Mouse (Mus musculus): ENCODE measurements around the gene Gm5244. TPM values are rescaled to one million over a fixed set of nuclear protein-coding genes. Genes with fewer than 3 reads are reported as not detected.

The Gm5244 gene
- total and polyA plus RNA-seq, 3 experiments, result not detected

GRCm38 (mm10) chr19:12856983-12857382 is 10.5 kb downstream of the Gm5244 start, which contains the start of gene Olfr1444:
TSS of gene Olfr1444 (plus strand) at chr19:12857283.
- no peaks in the 10 kb centered on the region for H3K4me1 ChIP-seq (ENCODE audit: insufficient read depth, low read depth, low read length)
- no peaks in the 10 kb centered on the region for H3K36me3 ChIP-seq (replicated peaks)
- TF ChIP-seq GATA2 (IDR thresholded peaks at IDR 0.05; ENCODE audit: borderline replicate concordance, low read depth, low read length) (no peak), TAL1 (conservative IDR thresholded peaks at IDR 0.05; ENCODE audit: low read depth, low read length) (no peak), POLR2AphosphoS5 (IDR thresholded peaks at IDR 0.05; ENCODE audit: insufficient replicate concordance, low read depth, low read length) (no peak), CTCF (IDR thresholded peaks at IDR 0.05; ENCODE audit: low read depth, low read length) (no peak), GATA1 (IDR thresholded peaks at IDR 0.05; ENCODE audit: borderline replicate concordance, low read length) (no peak)
- no peaks in the 10 kb centered on the region for H3K9me3 ChIP-seq (replicated peaks)
- ATAC-seq (ENCODE audit: extremely low read depth, insufficient number of reproducible peaks, low FRiP score, poor library complexity, severe bottlenecking) (no peak), DNase-seq (ENCODE audit: low spot score) (no peak)
- H3K27me3 ChIP-seq (ENCODE audit: insufficient read depth, low read length), result 0 out of 2 replicates have a peak, but pooled peaks cover 2% of the 10 kb centered on the region
- H3K4me3 ChIP-seq (ENCODE audit: low read depth, low read length), result no peak within 1 kb of the TSS

GRCm38 (mm10) chr19:12883555-12883954 is 37.1 kb downstream of the Gm5244 start, which contains the start of gene Olfr1445:
TSS of gene Olfr1445 (plus strand) at chr19:12883855.
- Histone ChIP-seq H3K27me3 (ENCODE audit: insufficient read depth, low read length) (no peaks in the 10 kb centered on the region), H3K36me3 (replicated peaks) (no peaks in the 10 kb centered on the region), H3K4me3 (ENCODE audit: low read depth, low read length) (no peak within 1 kb of the TSS), H3K4me1 (ENCODE audit: insufficient read depth, low read depth, low read length) (no peaks in the 10 kb centered on the region), H3K9me3 (replicated peaks) (no peaks in the 10 kb centered on the region)
- ATAC-seq (ENCODE audit: extremely low read depth, insufficient number of reproducible peaks, low FRiP score, poor library complexity, severe bottlenecking) (no peak), DNase-seq (ENCODE audit: low spot score) (no peak)
- no peak for TF ChIP-seq TAL1 (conservative IDR thresholded peaks at IDR 0.05; ENCODE audit: low read depth, low read length)
- TF ChIP-seq GATA1 (IDR thresholded peaks at IDR 0.05; ENCODE audit: borderline replicate concordance, low read length), result no peak
- TF ChIP-seq GATA2 (IDR thresholded peaks at IDR 0.05; ENCODE audit: borderline replicate concordance, low read depth, low read length), result no peak
- TF ChIP-seq CTCF (IDR thresholded peaks at IDR 0.05; ENCODE audit: low read depth, low read length), result no peak
- no peak for TF ChIP-seq POLR2AphosphoS5 (IDR thresholded peaks at IDR 0.05; ENCODE audit: insufficient replicate concordance, low read depth, low read length)

- no peak for DNase-seq (ENCODE audit: low spot score)
- Histone ChIP-seq H3K4me3 (ENCODE audit: low read depth, low read length) (no peak within 1 kb of the TSS), H3K4me1 (ENCODE audit: insufficient read depth, low read depth, low read length) (no peaks in the 10 kb centered on the region), H3K36me3 (replicated peaks) (no peaks in the 10 kb centered on the region), H3K27me3 (ENCODE audit: insufficient read depth, low read length) (no peaks in the 10 kb centered on the region), H3K9me3 (replicated peaks) (no peaks in the 10 kb centered on the region)
- TF ChIP-seq GATA1 (IDR thresholded peaks at IDR 0.05; ENCODE audit: borderline replicate concordance, low read length) (no peak), POLR2AphosphoS5 (IDR thresholded peaks at IDR 0.05; ENCODE audit: insufficient replicate concordance, low read depth, low read length) (no peak), CTCF (IDR thresholded peaks at IDR 0.05; ENCODE audit: low read depth, low read length) (no peak), GATA2 (IDR thresholded peaks at IDR 0.05; ENCODE audit: borderline replicate concordance, low read depth, low read length) (no peak), TAL1 (conservative IDR thresholded peaks at IDR 0.05; ENCODE audit: low read depth, low read length) (no peak)
- no peak for ATAC-seq (ENCODE audit: extremely low read depth, insufficient number of reproducible peaks, low FRiP score, poor library complexity, severe bottlenecking)
These were observed 46.9 kb downstream of the Gm5244 start, which contains the start of gene Olfr1446 for GRCm38 (mm10) chr19:12893424-12893823. TSS of gene Olfr1446 (minus strand) at chr19:12893524.

Other genes with a start within 250 kb of the Gm5244 start
- gene Gm4952, start 246.7 kb upstream of the Gm5244 start, total RNA-seq (2014; fragmentation: Nextera tagmentation), result not detected in 2 replicates
- gene Gm4952, start 246.7 kb upstream of the Gm5244 start, total RNA-seq (2017), result 0.11 TPM in 1 of 2 replicates, not detected in the other
- gene Gm4952, start 246.7 kb upstream of the Gm5244 start, polyA plus RNA-seq (2012), result not detected in 2 replicates
- not detected in 2 replicates for gene Glyat, start 213.4 kb upstream of the Gm5244 start, total RNA-seq (2014; fragmentation: Nextera tagmentation)
- 0.11 and 0.12 TPM in 2 replicates for gene Glyat, start 213.4 kb upstream of the Gm5244 start, total RNA-seq (2017)
- gene Glyat, start 213.4 kb upstream of the Gm5244 start, polyA plus RNA-seq (2012), result not detected in 2 replicates
- not detected in 2 replicates for gene Olfr1442, start 176.2 kb upstream of the Gm5244 start, total RNA-seq (2014; fragmentation: Nextera tagmentation)
- gene Olfr1442, start 176.2 kb upstream of the Gm5244 start, total RNA-seq (2017), result 0.05 and 0.06 TPM in 2 replicates
- gene Olfr1442, start 176.2 kb upstream of the Gm5244 start, polyA plus RNA-seq (2012), result not detected in 2 replicates
- gene Olfr1443, start 168.6 kb upstream of the Gm5244 start, total RNA-seq (2014; fragmentation: Nextera tagmentation), result not detected in 2 replicates
- under 0.01 and 0.05 TPM in 2 replicates for gene Olfr1443, start 168.6 kb upstream of the Gm5244 start, total RNA-seq (2017)
- not detected in 2 replicates for gene Olfr1443, start 168.6 kb upstream of the Gm5244 start, polyA plus RNA-seq (2012)
- gene Keg1, start 150.9 kb upstream of the Gm5244 start, total RNA-seq (2014; fragmentation: Nextera tagmentation), result not detected in 2 replicates
- 0.17 and 0.38 TPM in 2 replicates for gene Keg1, start 150.9 kb upstream of the Gm5244 start, total RNA-seq (2017)
- gene Keg1, start 150.9 kb upstream of the Gm5244 start, polyA plus RNA-seq (2012), result not detected in 2 replicates
- 7.4 TPM in 1 of 2 replicates, not detected in the other for gene Cntf, start 81.0 kb upstream of the Gm5244 start, total RNA-seq (2014; fragmentation: Nextera tagmentation)
- 3.0 and 4.0 TPM in 2 replicates for gene Cntf, start 81.0 kb upstream of the Gm5244 start, total RNA-seq (2017)
- 0.06 and 0.10 TPM in 2 replicates for gene Cntf, start 81.0 kb upstream of the Gm5244 start, polyA plus RNA-seq (2012)
- gene Zfp91, start 50.6 kb upstream of the Gm5244 start, total RNA-seq (2014; fragmentation: Nextera tagmentation), result 90.3 and 97.4 TPM in 2 replicates
- gene Zfp91, start 50.6 kb upstream of the Gm5244 start, total RNA-seq (2017), result 112 and 117 TPM in 2 replicates
- gene Zfp91, start 50.6 kb upstream of the Gm5244 start, polyA plus RNA-seq (2012), result 26.5 and 36.0 TPM in 2 replicates
- 0.68 and 2.1 TPM in 2 replicates for gene Lpxn, start 50.5 kb upstream of the Gm5244 start, total RNA-seq (2014; fragmentation: Nextera tagmentation)
- 2.5 and 3.5 TPM in 2 replicates for gene Lpxn, start 50.5 kb upstream of the Gm5244 start, total RNA-seq (2017)
- gene Lpxn, start 50.5 kb upstream of the Gm5244 start, polyA plus RNA-seq (2012), result 0.03 TPM in 1 of 2 replicates, not detected in the other
- gene Olfr1444, start 10.6 kb downstream of the Gm5244 start, total RNA-seq (2014; fragmentation: Nextera tagmentation), result not detected in 2 replicates
- gene Olfr1444, start 10.6 kb downstream of the Gm5244 start, total RNA-seq (2017), result 0.16 TPM in 1 of 2 replicates, not detected in the other
- gene Olfr1444, start 10.6 kb downstream of the Gm5244 start, polyA plus RNA-seq (2012), result not detected in 2 replicates
- gene Olfr1445, start 37.2 kb downstream of the Gm5244 start, total RNA-seq (2014; fragmentation: Nextera tagmentation), result not detected in 2 replicates
- not detected in 2 replicates for gene Olfr1445, start 37.2 kb downstream of the Gm5244 start, total RNA-seq (2017)
- not detected in 2 replicates for gene Olfr1445, start 37.2 kb downstream of the Gm5244 start, polyA plus RNA-seq (2012)
- gene Olfr1446, start 46.8 kb downstream of the Gm5244 start, total RNA-seq (2014; fragmentation: Nextera tagmentation), result not detected in 2 replicates
- gene Olfr1446, start 46.8 kb downstream of the Gm5244 start, total RNA-seq (2017), result 0.06 and 0.16 TPM in 2 replicates
- gene Olfr1446, start 46.8 kb downstream of the Gm5244 start, polyA plus RNA-seq (2012), result not detected in 2 replicates
- not detected in 2 replicates for gene Olfr1447, start 57.1 kb downstream of the Gm5244 start, total RNA-seq (2014; fragmentation: Nextera tagmentation)
- 0.27 TPM in 1 of 2 replicates, not detected in the other for gene Olfr1447, start 57.1 kb downstream of the Gm5244 start, total RNA-seq (2017)
- not detected in 2 replicates for gene Olfr1447, start 57.1 kb downstream of the Gm5244 start, polyA plus RNA-seq (2012)
- gene Olfr1448, start 77.7 kb downstream of the Gm5244 start, total RNA-seq (2014; fragmentation: Nextera tagmentation), result not detected in 2 replicates
- 0.11 and 0.12 TPM in 2 replicates for gene Olfr1448, start 77.7 kb downstream of the Gm5244 start, total RNA-seq (2017)
- gene Olfr1448, start 77.7 kb downstream of the Gm5244 start, polyA plus RNA-seq (2012), result not detected in 2 replicates
- gene Olfr1449, start 84.2 kb downstream of the Gm5244 start, total RNA-seq (2014; fragmentation: Nextera tagmentation), result not detected in 2 replicates
- 0.49 TPM in 1 of 2 replicates, not detected in the other for gene Olfr1449, start 84.2 kb downstream of the Gm5244 start, total RNA-seq (2017)
- gene Olfr1449, start 84.2 kb downstream of the Gm5244 start, polyA plus RNA-seq (2012), result not detected in 2 replicates
- not detected in 2 replicates for gene Olfr1450, start 103.6 kb downstream of the Gm5244 start, total RNA-seq (2014; fragmentation: Nextera tagmentation)
- gene Olfr1450, start 103.6 kb downstream of the Gm5244 start, total RNA-seq (2017), result 0.16 TPM in 1 of 2 replicates, not detected in the other
- gene Olfr1450, start 103.6 kb downstream of the Gm5244 start, polyA plus RNA-seq (2012), result not detected in 2 replicates
- gene Olfr1451, start 148.3 kb downstream of the Gm5244 start, total RNA-seq (2014; fragmentation: Nextera tagmentation), result not detected in 2 replicates
- gene Olfr1451, start 148.3 kb downstream of the Gm5244 start, total RNA-seq (2017), result 0.27 TPM in 1 of 2 replicates, not detected in the other
- not detected in 2 replicates for gene Olfr1451, start 148.3 kb downstream of the Gm5244 start, polyA plus RNA-seq (2012)
- not detected in 2 replicates for gene Olfr1453, start 181.6 kb downstream of the Gm5244 start, total RNA-seq (2014; fragmentation: Nextera tagmentation)
- 0.23 and 0.38 TPM in 2 replicates for gene Olfr1453, start 181.6 kb downstream of the Gm5244 start, total RNA-seq (2017)
- gene Olfr1453, start 181.6 kb downstream of the Gm5244 start, polyA plus RNA-seq (2012), result not detected in 2 replicates
- not detected in 2 replicates for gene Olfr1454, start 213.9 kb downstream of the Gm5244 start, total RNA-seq (2014; fragmentation: Nextera tagmentation)
- gene Olfr1454, start 213.9 kb downstream of the Gm5244 start, total RNA-seq (2017), result 0.05 TPM in 1 of 2 replicates, not detected in the other
- not detected in 2 replicates for gene Olfr1454, start 213.9 kb downstream of the Gm5244 start, polyA plus RNA-seq (2012)